Mouse (Mus musculus): ENCODE data around the gene Cntn3. TPM values are rescaled to one million over a fixed set of nuclear protein-coding genes. Genes with fewer than 3 reads are reported as not detected.
"Not testable (repeated sequence)": the region's sequence is repeated elsewhere in the genome, so short reads cannot be mapped to it uniquely, and the experiment has no call there.

Cntn3 gene
- total RNA-seq (2022) = not detected

DNA sequence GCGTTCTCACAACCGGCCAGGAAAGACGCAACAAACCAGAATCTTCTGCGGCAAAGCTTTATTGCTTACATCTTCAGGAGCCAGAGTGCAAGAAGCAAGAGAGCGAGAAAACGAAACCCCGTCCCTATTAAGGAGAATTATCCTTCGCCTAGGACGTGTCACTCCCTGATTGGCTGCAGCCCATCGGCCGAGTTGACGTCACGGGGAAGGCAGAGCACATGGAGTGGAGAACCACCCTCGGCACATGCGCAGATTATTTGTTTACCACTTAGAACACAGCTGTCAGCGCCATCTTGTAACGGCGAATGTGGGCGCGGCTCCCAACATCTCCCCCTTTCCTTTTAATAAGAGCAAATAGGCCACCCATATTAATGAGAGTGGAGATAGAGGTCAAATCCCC lies at the start of gene Cntn3:
Gene Cntn3, minus strand, starts transcription at position 101 of the 400 bp plus-strand sequence.
- DNase-seq (ENCODE audit: low spot score in 2 of 2) = not testable (repeated sequence)

- no peak for DNase-seq (ENCODE audit: low spot score in 2 of 2)
These were observed 27.9 kb upstream of the Cntn3 start for GRCm38 (mm10) chr6:102600773-102601172.

DNA sequence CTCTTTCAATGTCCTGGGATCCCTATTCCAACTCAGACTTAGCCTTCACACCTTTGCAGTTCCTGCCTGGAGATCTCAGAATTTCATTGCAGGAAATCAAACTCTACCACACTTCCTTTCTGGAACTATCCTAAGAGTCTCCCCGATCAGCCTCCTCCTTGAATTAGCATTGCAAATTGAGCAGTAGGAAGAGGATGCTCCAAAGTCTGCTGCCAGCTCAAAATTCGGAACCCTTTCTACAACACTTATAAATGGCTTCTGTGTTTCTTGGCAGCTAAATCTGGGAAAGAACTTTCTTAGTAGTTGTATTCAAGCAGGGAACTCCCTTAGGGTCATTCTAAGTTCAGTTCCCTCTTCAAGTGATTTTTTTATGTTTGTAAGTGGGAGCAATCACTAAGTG lies 24.9 kb upstream of the Cntn3 start:
- DNase-seq (ENCODE audit: low spot score in 2 of 2) = no peak

DNA sequence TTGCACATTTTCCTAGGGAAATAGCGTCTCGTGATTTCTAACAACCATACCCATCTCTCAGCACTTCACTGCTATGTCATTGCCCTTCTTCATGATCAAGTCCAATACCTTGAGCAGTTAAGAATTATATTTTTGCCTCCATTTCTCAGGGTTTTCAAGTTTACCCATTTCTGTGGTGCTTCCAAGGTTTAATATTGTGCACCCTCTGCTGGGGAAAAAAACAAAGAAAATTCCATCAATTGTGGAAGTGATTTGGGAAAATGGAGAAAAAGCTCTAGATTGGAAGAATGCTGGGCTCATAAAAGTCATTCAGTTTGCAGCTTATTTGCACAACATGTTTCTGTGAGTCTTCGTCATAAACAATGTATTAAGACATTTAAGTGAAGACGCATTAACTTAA lies 17.2 kb upstream of the Cntn3 start:
- DNase-seq (ENCODE audit: low spot score in 2 of 2) = no peak

GRCm38 (mm10) chr6:102589311-102589710 lies 16.4 kb upstream of the Cntn3 start:
- no peak for DNase-seq (ENCODE audit: low spot score in 2 of 2)

GRCm38 (mm10) chr6:102586056-102586455 lies 13.2 kb upstream of the Cntn3 start:
- no peak for DNase-seq (ENCODE audit: low spot score in 2 of 2)

GRCm38 (mm10) chr6:102583578-102583977 lies 10.7 kb upstream of the Cntn3 start:
- DNase-seq (ENCODE audit: low spot score in 2 of 2) = no peak

GRCm38 (mm10) chr6:102567496-102567895 lies 5.4 kb downstream of the Cntn3 start:
- no peak for DNase-seq (ENCODE audit: low spot score in 2 of 2)

DNA sequence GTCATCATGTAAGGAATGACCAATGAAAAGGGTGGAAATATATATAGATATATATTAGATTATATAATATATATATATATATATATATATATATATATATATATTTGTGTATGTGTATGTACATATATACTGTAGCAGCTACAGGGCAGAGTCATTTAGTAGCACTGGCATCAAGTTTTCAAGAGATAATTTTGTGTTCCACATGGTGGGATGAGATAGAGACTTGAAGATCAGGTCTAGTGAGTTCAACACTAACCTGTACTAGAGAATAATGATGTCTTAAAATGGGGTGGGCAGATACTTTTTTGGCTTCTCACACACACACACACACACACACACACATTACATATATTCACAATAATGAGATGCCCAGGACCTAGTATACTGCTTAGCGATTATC lies 7.7 kb downstream of the Cntn3 start:
- no peak for DNase-seq (ENCODE audit: low spot score in 2 of 2)

DNA sequence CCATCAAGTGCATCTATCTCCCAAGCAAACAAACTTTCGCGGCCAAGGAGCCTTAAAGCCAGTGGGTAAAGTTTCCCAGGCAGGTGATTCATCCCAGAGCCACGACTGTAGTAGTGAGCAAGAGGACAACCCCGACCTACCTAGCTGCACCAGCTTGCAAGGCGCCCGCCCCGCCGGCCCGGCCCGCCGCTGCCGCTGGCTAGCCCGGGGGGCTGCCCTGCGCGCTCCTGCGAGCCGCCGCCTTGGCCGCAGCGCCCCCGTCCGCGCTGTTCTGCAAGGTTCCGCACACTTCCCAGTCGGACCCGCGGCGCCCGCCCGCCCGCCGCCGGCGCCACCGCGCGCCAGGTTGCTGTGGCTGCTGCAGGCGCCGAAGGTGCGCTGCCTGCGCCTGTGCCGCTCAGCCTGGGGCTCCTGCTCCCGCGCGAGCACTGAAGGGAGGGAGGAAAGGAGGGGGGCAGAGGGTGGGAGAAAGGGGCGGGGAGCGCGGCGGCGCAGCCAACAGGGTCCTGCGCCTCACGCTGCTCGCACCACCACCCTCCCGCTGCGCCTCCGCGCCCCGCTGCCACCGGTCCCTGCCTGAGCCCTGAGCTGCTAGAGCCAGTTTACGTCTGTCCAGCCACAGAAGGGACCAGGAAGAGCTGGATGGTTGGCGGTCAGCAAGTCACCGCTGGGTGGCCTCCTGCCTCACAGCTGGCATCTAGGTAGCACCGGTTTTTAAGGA lies 8.7 kb downstream of the Cntn3 start:
- DNase-seq (ENCODE audit: low spot score in 2 of 2) = no peak

DNA sequence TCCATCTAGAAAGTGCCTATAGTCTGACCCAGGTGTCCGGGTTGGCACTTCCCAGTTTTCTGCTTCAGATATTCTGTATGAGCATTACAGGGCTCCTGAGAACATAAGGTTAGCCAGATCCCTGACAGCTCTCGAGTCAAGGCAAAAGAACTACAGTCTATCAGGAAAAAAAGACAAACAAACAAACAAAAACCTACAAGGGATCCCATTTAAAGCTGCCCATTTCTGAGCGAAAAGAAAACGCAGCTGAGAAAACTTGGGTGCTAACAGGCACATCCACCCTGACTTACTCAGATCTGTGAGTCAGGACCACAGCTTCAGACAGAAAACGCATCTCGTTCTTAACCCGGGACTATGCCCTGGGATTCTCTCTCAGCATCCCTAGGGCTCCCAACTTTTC lies 9.5 kb downstream of the Cntn3 start:
- DNase-seq (ENCODE audit: low spot score in 2 of 2) = no peak

DNA sequence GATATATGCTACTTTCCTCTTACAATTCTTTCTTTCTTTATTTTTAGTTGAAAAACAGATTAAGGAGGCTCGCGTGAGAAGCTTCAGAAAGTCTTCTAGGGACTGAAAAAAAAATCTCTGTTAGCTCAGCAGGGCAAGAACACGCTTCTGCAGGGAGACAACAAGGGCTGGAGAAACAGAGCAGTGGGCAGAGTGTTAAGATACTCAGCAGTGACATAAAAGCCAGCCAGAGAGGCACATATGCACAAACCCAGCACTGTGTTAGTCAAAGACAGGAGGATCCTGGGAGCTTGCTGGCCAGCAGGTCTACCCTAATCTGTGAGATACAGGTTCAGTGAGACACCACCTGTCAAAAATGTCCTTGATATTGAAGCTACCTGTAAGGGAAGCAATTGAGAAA lies 15.4 kb downstream of the Cntn3 start:
- no peak for DNase-seq (ENCODE audit: low spot score in 2 of 2)

DNA sequence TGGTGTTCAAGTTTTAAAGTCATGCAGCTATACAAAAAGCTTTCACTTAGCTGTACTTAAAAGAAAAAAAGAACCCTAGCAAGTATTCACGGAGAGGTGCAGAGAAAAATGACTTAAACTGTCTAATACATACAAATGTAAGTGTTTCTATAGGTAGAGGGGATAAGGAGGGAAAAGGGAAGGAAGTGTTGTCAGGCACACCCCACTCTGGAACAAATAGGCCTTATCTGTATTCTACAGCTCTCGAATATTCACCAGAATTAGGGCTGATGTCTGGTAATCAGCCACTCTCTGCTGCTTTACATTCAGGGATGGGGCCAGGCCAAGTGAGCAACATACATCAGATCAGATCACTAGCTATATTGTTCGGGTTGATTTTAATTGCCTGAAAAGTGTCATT lies 16.4 kb downstream of the Cntn3 start:
- DNase-seq (ENCODE audit: low spot score in 2 of 2) = no peak

GRCm38 (mm10) chr6:102555814-102556437 lies 17.0 kb downstream of the Cntn3 start:
- DNase-seq (ENCODE audit: low spot score in 2 of 2) = no peak

- no peak for DNase-seq (ENCODE audit: low spot score in 2 of 2)
These were observed 17.7 kb downstream of the Cntn3 start for GRCm38 (mm10) chr6:102555067-102555657.

DNA sequence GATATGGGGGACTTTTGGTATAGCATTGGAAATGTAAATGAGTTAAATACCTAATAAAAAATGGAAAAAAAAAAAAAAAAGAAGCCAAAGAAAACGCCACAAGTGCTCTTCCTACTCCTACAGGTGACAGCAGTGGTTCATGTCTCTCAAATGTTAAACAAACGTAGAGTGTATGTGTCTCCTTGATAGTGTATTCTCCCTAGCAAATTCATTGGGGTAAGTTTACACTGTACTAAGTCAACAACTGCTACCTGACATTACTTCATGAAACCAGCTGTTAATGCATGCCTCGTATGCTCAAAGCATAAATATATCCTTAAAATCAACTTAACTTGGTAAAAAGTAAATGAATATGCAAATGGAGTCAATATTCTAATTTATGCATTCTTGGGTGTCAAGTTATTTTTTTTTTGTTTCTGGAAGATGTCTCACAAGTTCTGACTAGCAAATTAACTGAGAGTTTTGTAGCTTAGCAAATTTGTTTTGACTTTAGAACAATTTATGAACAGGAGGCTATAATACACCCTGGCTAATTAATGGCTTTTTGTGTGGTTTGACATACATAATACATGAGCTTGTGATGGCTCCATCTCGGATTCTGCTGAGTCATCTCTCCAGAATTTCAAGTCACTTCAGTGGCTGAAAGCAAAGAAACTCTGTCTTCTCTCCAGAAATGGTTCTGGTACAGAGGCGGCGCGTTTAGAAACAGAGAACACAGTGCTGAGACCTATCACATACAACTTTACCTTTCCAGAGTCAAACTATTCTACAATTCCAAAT lies 31.1 kb downstream of the Cntn3 start:
- no peak for DNase-seq (ENCODE audit: low spot score in 2 of 2)

DNA sequence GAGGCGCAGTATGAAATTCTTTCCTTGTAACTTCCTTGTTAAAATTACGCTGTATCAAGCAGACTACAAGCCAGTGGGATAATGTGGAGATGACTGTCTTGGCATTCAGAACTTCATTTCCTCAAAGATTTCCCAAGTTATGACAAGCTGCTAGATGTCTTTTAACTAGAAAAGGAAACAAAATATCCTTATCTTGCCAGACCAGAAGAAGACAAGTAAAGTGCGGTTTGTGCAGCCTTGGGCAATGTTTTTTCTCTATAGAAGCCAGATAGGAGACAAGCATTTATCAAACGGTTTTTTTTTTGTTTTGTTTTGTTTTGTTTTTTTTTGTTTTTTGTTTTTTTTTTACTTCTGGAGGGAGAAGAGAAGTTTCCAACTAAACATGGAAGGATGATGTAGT lies 37.3 kb downstream of the Cntn3 start:
- no peak for DNase-seq (ENCODE audit: low spot score in 2 of 2)

DNA sequence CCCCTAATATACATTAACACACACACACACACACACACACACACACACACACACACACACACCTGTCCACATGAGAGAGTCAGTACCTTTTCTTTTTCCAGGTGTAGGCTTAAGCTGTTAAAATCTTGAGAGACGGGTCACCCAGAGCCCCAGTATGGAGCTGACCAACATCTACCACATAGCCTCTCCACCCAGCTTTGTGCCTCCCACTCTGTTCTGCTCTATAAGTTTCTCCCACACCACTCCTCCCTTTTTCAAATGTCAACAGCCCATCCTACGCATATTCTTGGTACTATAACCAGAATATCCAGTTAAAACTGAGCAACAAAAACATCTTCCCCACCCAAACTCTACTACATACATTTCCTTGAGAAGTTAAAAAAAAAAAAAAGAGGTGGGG lies 49.9 kb downstream of the Cntn3 start:
- no peak for DNase-seq (ENCODE audit: low spot score in 2 of 2)

GRCm38 (mm10) chr6:102520977-102521376 lies 51.9 kb downstream of the Cntn3 start:
- DNase-seq (ENCODE audit: low spot score in 2 of 2) = no peak

DNA sequence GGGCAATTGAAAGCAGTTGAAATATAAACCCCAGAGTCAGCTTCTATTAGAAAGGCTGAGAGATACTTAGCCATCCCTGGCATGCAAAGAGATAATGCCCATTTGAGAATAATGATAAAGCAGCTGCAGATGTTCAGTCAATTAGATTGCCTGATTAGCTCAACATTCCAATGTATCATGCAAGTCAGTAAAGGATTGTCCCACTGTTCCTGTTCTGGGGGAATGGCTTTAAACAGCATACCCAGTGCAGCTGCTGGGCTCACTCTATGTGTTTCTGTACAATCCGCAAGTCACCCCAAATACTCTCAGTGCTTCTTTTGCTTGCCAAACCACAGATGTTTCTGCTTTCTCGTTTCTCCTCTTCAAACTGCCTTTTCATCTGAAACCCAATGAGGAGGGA lies 57.7 kb downstream of the Cntn3 start:
- DNase-seq (ENCODE audit: low spot score in 2 of 2) = no peak

DNA sequence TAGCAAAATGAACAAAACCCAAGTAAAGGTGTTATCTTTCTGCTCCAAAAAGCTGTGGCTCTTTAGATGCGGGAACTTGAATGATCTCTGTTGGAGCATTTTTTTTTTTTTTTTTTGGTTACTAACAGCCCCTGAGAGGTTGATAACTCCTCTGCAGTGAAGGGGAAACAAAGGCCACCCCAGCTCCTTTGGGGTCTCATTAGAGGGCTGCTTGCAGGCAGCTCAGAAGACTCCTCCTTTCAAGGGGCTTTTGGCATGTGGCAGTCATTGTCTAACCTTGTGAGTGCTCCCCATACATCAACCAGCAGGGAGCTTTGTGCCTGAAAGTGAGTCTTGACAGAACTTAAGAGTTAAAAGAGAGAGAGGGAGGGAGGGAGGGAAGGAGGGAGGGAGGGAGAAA lies 60.8 kb downstream of the Cntn3 start:
- no peak for DNase-seq (ENCODE audit: low spot score in 2 of 2)

DNA sequence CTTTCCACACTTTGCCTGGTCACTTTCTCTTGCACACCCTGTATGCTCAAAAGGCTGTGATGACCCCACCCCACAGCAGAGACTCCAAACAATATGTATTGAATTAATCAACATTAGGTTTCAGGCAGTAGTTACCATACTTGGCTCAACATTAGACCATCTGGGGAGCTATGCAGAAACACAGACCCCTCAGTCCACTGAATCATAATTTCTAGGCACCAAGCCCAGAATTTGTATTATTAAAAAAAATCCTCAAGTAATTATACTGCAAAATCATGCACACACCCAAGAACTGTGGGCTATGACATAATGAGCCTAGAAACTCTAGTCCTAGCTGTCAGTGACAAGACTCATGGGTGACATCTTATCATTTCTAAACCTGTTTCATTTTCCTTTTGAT lies 87.4 kb downstream of the Cntn3 start:
- no peak for DNase-seq (ENCODE audit: low spot score in 2 of 2)
